Mouse (Mus musculus) heart, embryonic 10.5 days (tissue): Measurements from ENCODE around the gene Zfp580. TPM values are rescaled to one million over a fixed set of nuclear protein-coding genes. Genes with fewer than 3 reads are reported as not detected.
"Not testable (repeated sequence)": the region's sequence is repeated elsewhere in the genome, so short reads cannot be mapped to it uniquely, and the experiment has no call there.

Experiments
- DNase-seq: peaks from one replicate; pipeline ENCODE4 v3.0.0-alpha.2; 2017; ENCODE audit warnings: low spot score
- H3K27ac ChIP-seq: fragments of 300-500 bp; sonication (generic); 2 replicates; pipeline ENCODE4 v1.5.1; 2016; ENCODE audit warnings: mild to moderate bottlenecking
- H3K27me3 ChIP-seq: fragments of 300-500 bp; sonication (generic); 2 replicates; pipeline ENCODE4 v1.6.1; 2016; ENCODE audit warnings: mild to moderate bottlenecking; ENCODE audit not compliant: poor library complexity, insufficient read depth, severe bottlenecking
- H3K36me3 ChIP-seq: fragments of 300-500 bp; sonication (generic); 2 replicates; pipeline ENCODE4 v1.6.1; 2016; ENCODE audit warnings: mild to moderate bottlenecking, moderate library complexity
- H3K4me1 ChIP-seq: fragments of 300-500 bp; sonication (generic); 2 replicates; pipeline ENCODE4 v1.6.1; 2016; ENCODE audit warnings: mild to moderate bottlenecking
- H3K4me3 ChIP-seq: fragments of 300-500 bp; sonication (generic); 2 replicates; pipeline ENCODE4 v1.5.1; 2016; ENCODE audit warnings: mild to moderate bottlenecking, moderate library complexity
- H3K9me3 ChIP-seq: fragments of 300-500 bp; sonication (generic); 2 replicates; pipeline ENCODE4 v1.6.1; 2016; ENCODE audit warnings: mild to moderate bottlenecking, moderate library complexity
- WGBS: fragments of 180-500 bp; shearing (Covaris S2); methylation state at CpG from one replicate; pipeline ENCODE4 v1.1.7; 2016; 5-methylcytosine and 5-hydroxymethylcytosine counted together
- polyA plus RNA-seq: library from polyadenylated mRNA; unstranded; fragments of >200 nt; fragmentation: Nextera tagmentation; extraction: Ambion mirVana; gene quantifications from 2 replicates; pipeline ENCODE4 v1.2.1, GENCODE M21; 2016

The Zfp580 gene
- polyA plus RNA-seq, result 17.6 and 21.4 TPM in 2 replicates

GRCm38 (mm10) chr7:5051193-5052192 lies at the start of gene Zfp580:
Gene Zfp580 (plus strand): TSS chr7:5051538.
- Histone ChIP-seq H3K27me3 (peaks cover 49% of the 10 kb centered on the region), H3K36me3 (no peaks in the 10 kb centered on the region), H3K9me3 (no peaks in the 10 kb centered on the region), H3K27ac (peak within 1 kb of the TSS; percentile 94), H3K4me1 (peaks cover 35% of the 10 kb centered on the region), H3K4me3 (peak within 1 kb of the TSS; percentile 92)
- 1% methylated on average over 65 of the region's 65 CpGs for WGBS
- peak; percentile 88 for DNase-seq

GRCm38 (mm10) chr7:5002876-5003275 lies 48.5 kb upstream of the Zfp580 start:
- DNase-seq, H3K27ac ChIP-seq, H3K27me3 ChIP-seq, H3K4me1 ChIP-seq, H3K4me3 ChIP-seq, H3K9me3 ChIP-seq: not testable (repeated sequence)
- H3K36me3 ChIP-seq, result peaks cover 19% of the 10 kb centered on the region
- WGBS, result 74% methylated on average over 8 of the region's 8 CpGs

- Histone ChIP-seq H3K4me3 (no peak overlapping the region), H3K27ac (no peak overlapping the region)
- 93% methylated on average over 26 of the region's 26 CpGs for WGBS
Measured at GRCm38 (mm10) chr7:5008229-5008628, 43.1 kb upstream of the Zfp580 start.

GRCm38 (mm10) chr7:5012681-5013513 lies 38.4 kb upstream of the Zfp580 start:
- DNase-seq, result no peak
- Histone ChIP-seq H3K4me1 (0 out of 2 replicates have a peak, but pooled peaks cover 4% of the 10 kb centered on the region), H3K27ac (peak overlapping the region; percentile 56; the same call in 1 of the 2 replicates), H3K27me3 (no peaks in the 10 kb centered on the region), H3K36me3 (peaks cover 65% of the 10 kb centered on the region), H3K9me3 (peaks cover 6% of the 10 kb centered on the region; the same call in 1 of the 2 replicates), H3K4me3 (peak overlapping the region; percentile 84)
- 88% methylated on average over 27 of the region's 27 CpGs for WGBS

More at GRCm38 (mm10) chr7:5008229-5008628, 43.1 kb upstream of the Zfp580 start:
- peaks cover 6% of the 10 kb centered on the region; the same call in 1 of the 2 replicates for H3K9me3 ChIP-seq
- no peaks in the 10 kb centered on the region for H3K27me3 ChIP-seq
- no peak for DNase-seq
- H3K4me1 ChIP-seq, result no peaks in the 10 kb centered on the region
- peaks cover 72% of the 10 kb centered on the region for H3K36me3 ChIP-seq

GRCm38 (mm10) chr7:5014251-5015117 lies 36.9 kb upstream of the Zfp580 start, which contains the start of the genes Zfp524 and Fiz1:
Gene Zfp524 (plus strand): TSS chr7:5014415.
Gene Fiz1 (minus strand): TSS chr7:5014697.
- H3K27me3 ChIP-seq, result no peaks in the 10 kb centered on the region
- 0 out of 2 replicates have a peak, but pooled peaks cover 4% of the 10 kb centered on the region for H3K4me1 ChIP-seq
- H3K9me3 ChIP-seq, result no peaks in the 10 kb centered on the region
- WGBS, result under 1% methylated on average over 42 of the region's 42 CpGs
- H3K4me3 ChIP-seq, result peak within 1 kb of the TSS; percentile 84
- peak; percentile 98 for DNase-seq
- peak within 1 kb of the TSS; percentile 98 for H3K27ac ChIP-seq
- peaks cover 53% of the 10 kb centered on the region for H3K36me3 ChIP-seq

GRCm38 (mm10) chr7:5015118-5016001 lies 36.0 kb upstream of the Zfp580 start, which contains the start of gene Gm44973:
Gene Gm44973 (plus strand): TSS chr7:5015496.
- under 1% methylated on average over 76 of the region's 76 CpGs for WGBS
- H3K4me1 ChIP-seq, result 0 out of 2 replicates have a peak, but pooled peaks cover 4% of the 10 kb centered on the region
- peak within 1 kb of the TSS; percentile 98 for H3K27ac ChIP-seq

GRCm38 (mm10) chr7:5016057-5016456 lies 35.3 kb upstream of the Zfp580 start:
- Histone ChIP-seq H3K9me3 (no peaks in the 10 kb centered on the region), H3K27ac (peak overlapping the region; percentile 98), H3K4me3 (peak overlapping the region; percentile 84), H3K36me3 (peaks cover 37% of the 10 kb centered on the region), H3K27me3 (no peaks in the 10 kb centered on the region), H3K4me1 (peaks cover 5% of the 10 kb centered on the region)
- DNase-seq, result no peak
- WGBS, result 79% methylated on average over 3 of the region's 3 CpGs

More at GRCm38 (mm10) chr7:5015118-5016001, 36.0 kb upstream of the Zfp580 start, which contains the start of gene Gm44973:
- no peaks in the 10 kb centered on the region for H3K27me3 ChIP-seq
- DNase-seq, result peak; percentile 98
- H3K9me3 ChIP-seq, result no peaks in the 10 kb centered on the region
- peaks cover 44% of the 10 kb centered on the region for H3K36me3 ChIP-seq
- H3K4me3 ChIP-seq, result peak within 1 kb of the TSS; percentile 84

- Histone ChIP-seq H3K4me1 (peaks cover 10% of the 10 kb centered on the region), H3K36me3 (peaks cover 30% of the 10 kb centered on the region), H3K27ac (no peak overlapping the region), H3K4me3 (no peak overlapping the region), H3K27me3 (no peaks in the 10 kb centered on the region), H3K9me3 (no peaks in the 10 kb centered on the region)
- no peak for DNase-seq
- 98% methylated on average over 2 of the region's 2 CpGs for WGBS
Measured at GRCm38 (mm10) chr7:5016920-5017319, 34.4 kb upstream of the Zfp580 start.

GRCm38 (mm10) chr7:5017352-5017751 lies 34.0 kb upstream of the Zfp580 start:
- Histone ChIP-seq H3K9me3 (no peaks in the 10 kb centered on the region), H3K27me3 (no peaks in the 10 kb centered on the region), H3K27ac (no peak overlapping the region), H3K4me1 (peaks cover 10% of the 10 kb centered on the region), H3K4me3 (no peak overlapping the region), H3K36me3 (peaks cover 30% of the 10 kb centered on the region)
- no peak for DNase-seq
- 88% methylated on average over 16 of the region's 16 CpGs for WGBS

GRCm38 (mm10) chr7:5017931-5018330 lies 33.4 kb upstream of the Zfp580 start:
- peaks cover 10% of the 10 kb centered on the region for H3K4me1 ChIP-seq
- H3K9me3 ChIP-seq, result no peaks in the 10 kb centered on the region
- 95% methylated on average over 21 of the region's 21 CpGs for WGBS
- H3K27ac ChIP-seq, result no peak overlapping the region
- H3K36me3 ChIP-seq, result peaks cover 30% of the 10 kb centered on the region
- no peak for DNase-seq
- H3K27me3 ChIP-seq, result no peaks in the 10 kb centered on the region
- no peak overlapping the region for H3K4me3 ChIP-seq

GRCm38 (mm10) chr7:5019576-5019975 lies 31.8 kb upstream of the Zfp580 start:
- H3K36me3 ChIP-seq, result peaks cover 43% of the 10 kb centered on the region
- H3K4me3 ChIP-seq, result peak overlapping the region; percentile 94
- DNase-seq, H3K9me3 ChIP-seq, H3K27me3 ChIP-seq, H3K4me1 ChIP-seq: not testable (repeated sequence)
- WGBS, result 34% methylated on average over 8 of the region's 8 CpGs
- H3K27ac ChIP-seq, result peak overlapping the region; percentile 98
